Mouse (Mus musculus): ENCODE results near the gene Fshr.

GRCm38 (mm10) chr17:89062348-89062949, 138.0 kb downstream of the Fshr start:
- TF ChIP-seq ZNF384 (IDR thresholded peaks at IDR 0.05; ENCODE audit: low read depth, low read length) (no peak), ZC3H11A (IDR thresholded peaks at IDR 0.05; ENCODE audit: borderline replicate concordance, low read depth, low read length) (no peak), CHD2 (IDR thresholded peaks at IDR 0.05; ENCODE audit: low read depth, low read length) (no peak)

Data from ES-E14 (cell line).